13 mouse cellular contexts compared by ENCODE assay signal in genomic region chr1:105997282-105997681, GRCm38 (mm10). TPM values are rescaled to one million over a fixed set of nuclear protein-coding genes. Genes with fewer than 3 reads are reported as not detected.
DNase-seq lines count a peak whose midpoint lies in the region; ATAC-seq and TF ChIP-seq lines count a peak whose summit lies in the region.
"Had no signal": no experiment of that assay in that cellular context is flagged by ENCODE, and none has a peak within 500 bp of the region (broad histone marks: within the 10 kb centered on the region; RNA-seq: fewer than 3 reads in every experiment).

No protein-coding gene starts in this region.

- WGBS in liver, postnatal 0 days (ENCODE audit: insufficient replicate concordance): 33% methylated on average over 3 of the region's 3 CpGs
- 62% methylated on average over 3 of the region's 3 CpGs for WGBS in liver, embryonic 12.5 days (ENCODE audit: insufficient replicate concordance)
- 47% methylated on average over 3 of the region's 3 CpGs for WGBS in hindbrain, embryonic 13.5 days

- H3K9ac ChIP-seq in liver, postnatal 0 days (replicated peaks): no peak overlapping the region
- no peak overlapping the region for H3K9ac ChIP-seq in liver, embryonic 12.5 days
- no peak overlapping the region for H3K9ac ChIP-seq in hindbrain, embryonic 13.5 days
- H3K9ac ChIP-seq: embryonic facial prominence, embryonic 13.5 days; hindbrain, embryonic 15.5 days; liver, embryonic 14.5 days had no signal

- TF ChIP-seq EP300 in liver, postnatal 0 days (IDR thresholded peaks at IDR 0.05; ENCODE audit: low read depth): no peak

- ATAC-seq in liver, postnatal 0 days: no peak
- ATAC-seq in liver, embryonic 12.5 days: no peak
- no peak for ATAC-seq in hindbrain, embryonic 13.5 days (ENCODE audit: low FRiP score)

- no peaks in the 10 kb centered on the region for H3K9me3 ChIP-seq in liver, postnatal 0 days (ENCODE audit: low read length)
- H3K9me3 ChIP-seq in liver, embryonic 12.5 days (replicated peaks): no peaks in the 10 kb centered on the region
- H3K9me3 ChIP-seq in hindbrain, embryonic 13.5 days: no peaks in the 10 kb centered on the region
- H3K9me3 ChIP-seq: embryonic facial prominence, embryonic 13.5 days; hindbrain, embryonic 15.5 days had no signal

- no peak for TF ChIP-seq CTCF in liver, postnatal 0 days (IDR thresholded peaks at IDR 0.05; ENCODE audit: low read depth)

- no peaks in the 10 kb centered on the region; the same call in 1 of the 2 replicates for H3K36me3 ChIP-seq in liver, postnatal 0 days (replicated peaks; ENCODE audit: insufficient read depth, low read length)
- peaks cover 11% of the 10 kb centered on the region for H3K36me3 ChIP-seq in liver, embryonic 12.5 days
- no peaks in the 10 kb centered on the region for H3K36me3 ChIP-seq in hindbrain, embryonic 13.5 days
- H3K36me3 ChIP-seq: hindbrain, embryonic 15.5 days had no signal

- no peak overlapping the region for H3K4me3 ChIP-seq in liver, postnatal 0 days (ENCODE audit: low read depth, low read length)
- H3K4me3 ChIP-seq in liver, embryonic 12.5 days: no peak overlapping the region
- no peak overlapping the region for H3K4me3 ChIP-seq in hindbrain, embryonic 13.5 days
- H3K4me3 ChIP-seq: embryonic facial prominence, embryonic 13.5 days; hindbrain, embryonic 15.5 days; myocyte had no signal

- no peak overlapping the region for H3K27ac ChIP-seq in liver, postnatal 0 days (ENCODE audit: low read depth)
- H3K27ac ChIP-seq in liver, embryonic 12.5 days: no peak overlapping the region
- no peak overlapping the region for H3K27ac ChIP-seq in hindbrain, embryonic 13.5 days
- H3K27ac ChIP-seq: embryonic facial prominence, embryonic 13.5 days; hindbrain, embryonic 15.5 days; liver, embryonic 14.5 days had no signal

- DNase-seq in adrenal gland, postnatal 14 days: peak; percentile 43
- DNase-seq in adrenal gland, postnatal 25 days: no peak
- DNase-seq in liver, postnatal 0 days: peak; percentile 14
- DNase-seq in kidney, adult 8-10 months: peak; percentile 39 to 59
- DNase-seq in lung, postnatal 36 days: peak; percentile 78
- DNase-seq in left cerebral cortex, adult 11 months (ENCODE audit: low spot score): no peak
- DNase-seq: thymus, postnatal 4 days had no signal

- peaks cover 36% of the 10 kb centered on the region for H3K4me1 ChIP-seq in liver, postnatal 0 days (ENCODE audit: insufficient read depth)
- H3K4me1 ChIP-seq in liver, embryonic 12.5 days: peaks cover 58% of the 10 kb centered on the region
- peaks cover 19% of the 10 kb centered on the region for H3K4me1 ChIP-seq in hindbrain, embryonic 13.5 days (replicated peaks)

- no peaks in the 10 kb centered on the region for H3K27me3 ChIP-seq in liver, postnatal 0 days (ENCODE audit: insufficient read depth, low read length)
- H3K27me3 ChIP-seq in liver, embryonic 12.5 days (replicated peaks): no peaks in the 10 kb centered on the region
- 0 out of 2 replicates have a peak, but pooled peaks cover 2% of the 10 kb centered on the region for H3K27me3 ChIP-seq in hindbrain, embryonic 13.5 days
- H3K27me3 ChIP-seq: embryonic facial prominence, embryonic 13.5 days; hindbrain, embryonic 15.5 days had no signal

- H3K4me2 ChIP-seq in liver, postnatal 0 days (ENCODE audit: low read depth, low read length): no peak overlapping the region; the same call in 1 of the 2 replicates
- no peak overlapping the region for H3K4me2 ChIP-seq in liver, embryonic 12.5 days
- no peak overlapping the region for H3K4me2 ChIP-seq in hindbrain, embryonic 13.5 days
- H3K4me2 ChIP-seq: embryonic facial prominence, embryonic 13.5 days; hindbrain, embryonic 15.5 days had no signal

RNA-seq across cellular contexts. Expression of gene Zcchc2, which starts 7.1 kb away (rescaled TPM):
- total RNA-seq in adrenal gland, postnatal 14 days (2021): 17.5 and 19.0 TPM in 2 replicates
- total RNA-seq in adrenal gland, postnatal 25 days (2021): 20.2 and 23.0 TPM in 2 replicates
- polyA plus RNA-seq in liver, postnatal 0 days (2015; fragmentation: Nextera tagmentation; extraction: Ambion mirVana): 1.4 and 1.6 TPM in 2 replicates
- polyA plus RNA-seq in liver, embryonic 12.5 days (2016; fragmentation: Nextera tagmentation; extraction: Ambion mirVana): 1.7 and 1.9 TPM in 2 replicates
- polyA plus RNA-seq in hindbrain, embryonic 13.5 days (2015; fragmentation: Nextera tagmentation; extraction: Ambion mirVana): 2.2 TPM in 2 replicates

Comparison
In these comparisons a context has a peak if more than half of its experiments do, and no peak if none do; other contexts are left out.
1. DNase-seq: peak in adrenal gland, postnatal 14 days (single experiment), liver, postnatal 0 days (single experiment), kidney, adult 8-10 months (2 of 2) and lung, postnatal 36 days (single experiment); none in adrenal gland, postnatal 25 days (single experiment) and left cerebral cortex, adult 11 months (single experiment).